Mouse (Mus musculus): ENCODE measurements at regions not wholly inside any gene's neighbourhood (a gene's known extent, or its start where the extent isn't known, plus 50 kb on each side); places are given as distances from the start of the nearest gene placed in this dataset.

DNA sequence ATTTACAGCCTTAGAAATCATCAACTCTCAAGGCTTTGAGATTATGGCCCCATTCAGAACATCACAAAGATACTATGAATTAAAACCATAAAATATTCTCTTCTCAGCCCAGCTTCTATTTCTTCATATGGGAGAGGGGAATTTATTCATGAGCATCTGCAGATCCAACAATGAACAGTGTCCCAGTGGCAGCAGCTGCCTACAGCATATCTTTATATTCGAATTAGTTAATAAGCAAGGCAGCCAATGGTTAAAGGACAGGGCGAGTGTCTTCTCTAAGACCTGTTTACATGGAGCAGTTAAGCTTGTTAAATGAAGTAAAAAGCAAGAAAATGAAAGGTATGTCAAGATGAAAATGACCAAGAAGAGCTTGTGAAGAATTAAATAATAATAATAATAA is 346.9 kb upstream of the C030005K15Rik start:
- no peak overlapping the region for H3K27ac ChIP-seq
- no peak overlapping the region for H3K4me2 ChIP-seq (replicated peaks)
- H3K9me3 ChIP-seq = no peaks in the 10 kb centered on the region
- ATAC-seq = 0 out of 2 replicates have a peak, but pooled peaks have one; percentile 40
- no peak overlapping the region for H3K4me3 ChIP-seq (replicated peaks)
- H3K36me3 ChIP-seq = no peaks in the 10 kb centered on the region
- no peaks in the 10 kb centered on the region for H3K4me1 ChIP-seq (replicated peaks)
- WGBS = 59% methylated on average over 2 of the region's 2 CpGs
- H3K27me3 ChIP-seq = no peaks in the 10 kb centered on the region
- no peak overlapping the region for H3K9ac ChIP-seq (replicated peaks)

DNA sequence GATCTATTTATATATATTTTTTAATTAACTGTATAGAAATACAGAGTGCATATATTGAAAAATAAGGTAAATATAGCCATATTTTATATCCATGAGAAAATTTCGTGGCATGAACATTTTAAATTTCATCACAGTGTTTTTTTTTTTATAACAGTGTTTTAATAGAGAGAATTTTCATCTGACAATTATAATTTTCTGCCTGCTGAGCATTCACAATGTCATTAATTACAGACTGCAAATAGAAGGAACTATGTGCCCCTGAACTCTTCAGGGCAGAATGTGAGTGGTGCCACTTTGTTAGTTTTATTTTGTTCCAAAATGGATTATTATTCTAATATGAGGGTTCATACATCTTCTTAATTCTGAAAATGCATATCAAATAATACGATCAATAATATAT is 358.3 kb upstream of the C030005K15Rik start:
- no peaks in the 10 kb centered on the region for H3K36me3 ChIP-seq
- H3K4me2 ChIP-seq (replicated peaks) = no peak overlapping the region
- ATAC-seq = no peak
- H3K9me3 ChIP-seq = no peaks in the 10 kb centered on the region
- H3K4me3 ChIP-seq (replicated peaks) = no peak overlapping the region
- WGBS = 62% methylated on average over 2 of the region's 2 CpGs
- H3K27me3 ChIP-seq = no peaks in the 10 kb centered on the region
- no peak overlapping the region for H3K27ac ChIP-seq
- H3K4me1 ChIP-seq (replicated peaks) = no peaks in the 10 kb centered on the region
- no peak overlapping the region for H3K9ac ChIP-seq (replicated peaks)

DNA sequence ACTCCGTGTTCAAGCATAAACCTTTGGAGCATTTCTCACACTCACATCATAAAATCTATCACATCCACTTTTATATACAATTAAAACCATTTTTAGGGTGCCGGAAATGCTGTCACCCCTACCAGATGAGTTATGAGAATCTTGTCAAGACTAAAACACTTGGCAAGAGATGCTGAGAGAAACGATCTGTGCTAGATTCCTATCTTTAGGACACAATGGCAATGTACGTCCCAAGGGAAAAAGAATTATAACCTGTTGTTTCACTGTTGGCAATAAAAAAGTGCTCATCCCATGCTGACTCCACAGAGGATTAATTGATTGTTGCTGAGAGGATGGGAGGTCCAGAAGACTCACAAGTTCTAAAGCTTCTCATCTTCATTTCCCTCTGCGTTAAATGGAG is 389.7 kb upstream of the C030005K15Rik start:
- Histone ChIP-seq H3K4me3 (replicated peaks) (no peak overlapping the region), H3K4me2 (replicated peaks) (no peak overlapping the region), H3K9ac (replicated peaks) (no peak overlapping the region), H3K27me3 (no peaks in the 10 kb centered on the region), H3K36me3 (no peaks in the 10 kb centered on the region), H3K27ac (no peak overlapping the region), H3K4me1 (replicated peaks) (no peaks in the 10 kb centered on the region), H3K9me3 (no peaks in the 10 kb centered on the region)
- 91% methylated on average over 5 of the region's 5 CpGs for WGBS
- ATAC-seq = no peak

DNA sequence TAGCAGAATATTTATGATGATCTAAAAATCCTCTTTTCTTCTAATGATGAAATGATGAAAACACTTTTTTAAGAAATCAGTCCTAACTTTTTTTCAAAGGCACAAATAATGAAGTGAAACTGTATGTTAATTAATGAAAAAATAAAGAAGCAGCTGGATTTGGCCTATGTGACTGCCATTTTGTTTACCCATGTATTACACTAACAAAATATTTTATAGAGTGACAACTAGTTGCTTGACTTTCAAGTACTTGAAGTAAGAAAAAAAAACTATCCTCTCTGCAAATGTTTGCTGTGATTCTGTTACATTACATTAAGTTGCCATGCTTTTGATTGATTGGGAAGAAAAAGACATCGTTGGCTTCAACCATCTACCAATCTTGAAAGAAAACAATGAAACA is 399.2 kb upstream of the C030005K15Rik start:
- no peak for ATAC-seq
- H3K4me1 ChIP-seq (replicated peaks) = no peaks in the 10 kb centered on the region

GRCm38 (mm10) chr10:98135026-98135425 is 408.5 kb upstream of the C030005K15Rik start:
- 97% methylated on average over 1 of the region's 1 CpGs for WGBS
- H3K27ac ChIP-seq = no peak overlapping the region
- no peak overlapping the region for H3K4me3 ChIP-seq (replicated peaks)
- H3K4me2 ChIP-seq (replicated peaks) = no peak overlapping the region
- H3K27me3 ChIP-seq = no peaks in the 10 kb centered on the region
- ATAC-seq = no peak
- H3K9me3 ChIP-seq = no peaks in the 10 kb centered on the region
- H3K9ac ChIP-seq (replicated peaks) = no peak overlapping the region
- H3K4me1 ChIP-seq (replicated peaks) = no peaks in the 10 kb centered on the region
- H3K36me3 ChIP-seq = no peaks in the 10 kb centered on the region

More for the DNA sequence above, 399.2 kb upstream of the C030005K15Rik start:
- no peak overlapping the region for H3K4me2 ChIP-seq (replicated peaks)
- H3K36me3 ChIP-seq = no peaks in the 10 kb centered on the region
- no peaks in the 10 kb centered on the region for H3K27me3 ChIP-seq
- WGBS = 95% methylated on average over 1 of the region's 1 CpGs
- H3K9me3 ChIP-seq = no peaks in the 10 kb centered on the region
- no peak overlapping the region for H3K27ac ChIP-seq
- no peak overlapping the region for H3K4me3 ChIP-seq (replicated peaks)
- H3K9ac ChIP-seq (replicated peaks) = no peak overlapping the region

- 76% methylated on average over 1 of the region's 1 CpGs for WGBS
- ATAC-seq = no peak
- Histone ChIP-seq H3K9ac (replicated peaks) (no peak overlapping the region), H3K36me3 (no peaks in the 10 kb centered on the region), H3K4me1 (replicated peaks) (no peaks in the 10 kb centered on the region), H3K4me2 (replicated peaks) (no peak overlapping the region), H3K9me3 (no peaks in the 10 kb centered on the region), H3K27me3 (no peaks in the 10 kb centered on the region), H3K27ac (no peak overlapping the region), H3K4me3 (replicated peaks) (no peak overlapping the region)
These were observed 419.2 kb upstream of the C030005K15Rik start for GRCm38 (mm10) chr10:98145773-98146172.

GRCm38 (mm10) chr10:98146998-98147863 is 420.7 kb upstream of the C030005K15Rik start:
- H3K4me3 ChIP-seq (replicated peaks) = no peak overlapping the region
- H3K9ac ChIP-seq (replicated peaks) = no peak overlapping the region
- H3K27me3 ChIP-seq = no peaks in the 10 kb centered on the region
- H3K4me2 ChIP-seq (replicated peaks) = no peak overlapping the region
- no peaks in the 10 kb centered on the region for H3K4me1 ChIP-seq (replicated peaks)
- H3K9me3 ChIP-seq = no peaks in the 10 kb centered on the region
- ATAC-seq = no peak
- H3K27ac ChIP-seq = no peak overlapping the region
- 87% methylated on average over 9 of the region's 9 CpGs for WGBS
- no peaks in the 10 kb centered on the region for H3K36me3 ChIP-seq

DNA sequence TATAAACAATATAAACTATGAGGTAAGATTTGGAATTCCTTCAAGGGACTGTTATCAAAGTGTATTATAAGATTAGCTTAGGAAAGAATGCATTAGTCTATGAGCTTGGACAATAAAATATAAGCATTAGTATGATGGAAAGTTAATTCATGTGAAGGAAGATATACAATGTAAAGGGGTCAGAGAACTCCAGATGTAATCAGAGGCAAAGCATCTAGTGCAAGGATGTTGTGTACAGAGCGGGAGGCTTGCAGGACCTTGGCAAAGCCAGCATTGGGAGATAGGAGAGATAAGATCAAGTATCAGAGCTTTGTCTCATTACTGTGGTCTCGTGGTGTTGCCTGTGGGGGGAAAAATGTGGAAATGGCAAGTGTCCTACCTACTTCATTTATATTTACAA is 429.4 kb upstream of the C030005K15Rik start:
- Histone ChIP-seq H3K9me3 (no peaks in the 10 kb centered on the region), H3K4me2 (replicated peaks) (no peak overlapping the region), H3K27me3 (no peaks in the 10 kb centered on the region), H3K36me3 (no peaks in the 10 kb centered on the region), H3K4me3 (replicated peaks) (no peak overlapping the region), H3K4me1 (replicated peaks) (no peaks in the 10 kb centered on the region), H3K9ac (replicated peaks) (no peak overlapping the region), H3K27ac (no peak overlapping the region)
- ATAC-seq = no peak
- 85% methylated on average over 2 of the region's 2 CpGs for WGBS

DNA sequence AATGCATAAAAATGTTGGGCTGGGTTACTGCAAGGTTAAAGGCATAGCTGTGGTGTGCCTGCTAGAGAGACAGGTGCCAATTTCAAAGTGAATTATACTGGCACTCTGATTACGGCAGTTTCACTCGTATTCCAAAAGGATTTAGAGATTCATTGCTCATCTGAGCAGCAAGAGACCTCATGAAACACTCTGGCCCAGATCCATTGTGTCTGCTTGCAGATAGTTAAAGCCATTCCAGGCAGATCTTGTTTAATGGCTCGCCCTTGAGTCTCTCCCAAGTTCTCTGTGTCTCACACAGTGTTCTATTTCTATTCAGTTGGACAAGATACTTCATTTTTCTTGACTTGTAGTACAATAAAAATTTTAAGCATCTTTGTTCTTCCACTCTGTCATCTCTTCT is 459.1 kb upstream of the C030005K15Rik start:
- WGBS = 45% methylated on average over 3 of the region's 3 CpGs
- Histone ChIP-seq H3K9me3 (no peaks in the 10 kb centered on the region), H3K4me1 (replicated peaks) (no peaks in the 10 kb centered on the region), H3K4me3 (replicated peaks) (no peak overlapping the region), H3K4me2 (replicated peaks) (no peak overlapping the region), H3K36me3 (no peaks in the 10 kb centered on the region), H3K27ac (no peak overlapping the region), H3K27me3 (no peaks in the 10 kb centered on the region), H3K9ac (replicated peaks) (no peak overlapping the region)
- no peak for ATAC-seq

GRCm38 (mm10) chr10:98196852-98197251 is 470.3 kb upstream of the C030005K15Rik start:
- no peaks in the 10 kb centered on the region for H3K4me1 ChIP-seq (replicated peaks)
- H3K4me3 ChIP-seq (replicated peaks) = no peak overlapping the region
- 81% methylated on average over 4 of the region's 4 CpGs for WGBS
- H3K36me3 ChIP-seq = no peaks in the 10 kb centered on the region
- no peak for ATAC-seq
- H3K9ac ChIP-seq (replicated peaks) = no peak overlapping the region
- no peaks in the 10 kb centered on the region for H3K27me3 ChIP-seq
- no peaks in the 10 kb centered on the region for H3K9me3 ChIP-seq
- H3K4me2 ChIP-seq (replicated peaks) = no peak overlapping the region
- no peak overlapping the region for H3K27ac ChIP-seq

GRCm38 (mm10) chr10:98210246-98210645 is 483.7 kb upstream of the C030005K15Rik start:
- no peak overlapping the region for H3K4me3 ChIP-seq (replicated peaks)
- H3K27me3 ChIP-seq = no peaks in the 10 kb centered on the region
- H3K4me2 ChIP-seq (replicated peaks) = no peak overlapping the region
- H3K4me1 ChIP-seq (replicated peaks) = no peaks in the 10 kb centered on the region
- no peak overlapping the region for H3K9ac ChIP-seq (replicated peaks)
- H3K27ac ChIP-seq = no peak overlapping the region
- no peak for ATAC-seq
- no peaks in the 10 kb centered on the region for H3K9me3 ChIP-seq
- 88% methylated on average over 2 of the region's 2 CpGs for WGBS
- no peaks in the 10 kb centered on the region for H3K36me3 ChIP-seq

DNA sequence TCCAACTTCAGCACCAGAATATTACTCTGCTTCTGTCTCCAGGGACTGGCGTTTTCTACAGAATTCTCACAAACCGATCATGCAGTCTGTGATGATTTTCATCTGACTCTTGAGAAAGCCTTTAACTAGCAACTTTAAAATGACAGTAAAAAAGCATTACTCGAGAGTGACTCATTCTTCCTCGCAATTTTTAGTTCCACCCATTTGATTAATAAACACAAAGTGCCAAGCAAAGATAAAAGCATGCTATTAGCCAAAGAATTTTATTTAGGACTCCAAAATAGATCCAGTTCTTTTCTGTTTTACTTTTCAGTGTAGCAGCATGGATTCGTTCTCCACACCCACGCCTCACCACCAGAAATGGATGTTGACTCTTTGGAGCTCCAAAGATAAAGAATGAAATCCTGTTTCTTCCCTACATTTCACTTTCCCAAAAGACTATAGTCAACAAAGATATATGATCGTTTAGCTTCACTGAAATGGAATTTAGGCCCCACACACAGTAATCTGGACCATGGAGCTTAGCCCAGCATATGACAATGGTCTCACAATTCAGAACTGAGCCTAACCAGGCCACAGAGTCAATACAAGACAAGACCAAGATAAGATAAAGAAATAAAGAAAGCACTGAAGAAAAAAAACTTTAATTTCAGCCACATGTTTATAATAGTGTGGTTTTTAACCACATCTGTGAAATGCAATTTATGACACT is 486.5 kb upstream of the C030005K15Rik start:
- no peaks in the 10 kb centered on the region for H3K9me3 ChIP-seq
- H3K4me2 ChIP-seq (replicated peaks) = no peak overlapping the region
- no peaks in the 10 kb centered on the region for H3K4me1 ChIP-seq (replicated peaks)
- no peak for ATAC-seq
- H3K4me3 ChIP-seq (replicated peaks) = no peak overlapping the region
- no peaks in the 10 kb centered on the region for H3K36me3 ChIP-seq
- 86% methylated on average over 7 of the region's 7 CpGs for WGBS
- H3K27me3 ChIP-seq = no peaks in the 10 kb centered on the region
- no peak overlapping the region for H3K27ac ChIP-seq
- no peak overlapping the region for H3K9ac ChIP-seq (replicated peaks)

Data from midbrain, embryonic 13.5 days (tissue).